Mouse (Mus musculus) spleen, postnatal 14 days (tissue): ENCODE measurements at regions not wholly inside any gene's neighbourhood (a gene's known extent, or its start where the extent isn't known, plus 50 kb on each side); places are given as distances from the start of the nearest gene placed in this dataset.

Experiments used
- DNase-seq, 2 experiments: peaks; one replicate each; pipeline ENCODE4 v3.0.0; 2021 to 2022; ENCODE audit warnings: low spot score in 2 of 2

- no peak for DNase-seq
Measured at GRCm38 (mm10) chr2:137705724-137706422, 550.5 kb upstream of the Btbd3 start.

GRCm38 (mm10) chr2:137704948-137705723 lies 551.2 kb upstream of the Btbd3 start:
- DNase-seq: no peak

GRCm38 (mm10) chr2:137704565-137704947 lies 551.8 kb upstream of the Btbd3 start:
- DNase-seq: no peak

GRCm38 (mm10) chr2:137704051-137704450 lies 552.3 kb upstream of the Btbd3 start:
- no peak for DNase-seq

- DNase-seq: no peak
Measured at GRCm38 (mm10) chr2:137695885-137696284, 560.5 kb upstream of the Btbd3 start.

- DNase-seq: no peak
Measured at GRCm38 (mm10) chr2:137694020-137694419, 562.3 kb upstream of the Btbd3 start.

- no peak for DNase-seq
Measured at GRCm38 (mm10) chr2:137687208-137687607, 569.2 kb upstream of the Btbd3 start.

- DNase-seq: no peak
Measured at GRCm38 (mm10) chr2:137686735-137687134, 569.6 kb upstream of the Btbd3 start.

GRCm38 (mm10) chr2:137681762-137682161 lies 565.3 kb upstream of the Jag1 start:
- DNase-seq: no peak

- no peak for DNase-seq
Measured at GRCm38 (mm10) chr2:137663171-137663570, 546.7 kb upstream of the Jag1 start.

- no peak for DNase-seq
Measured at GRCm38 (mm10) chr2:137662216-137662615, 545.8 kb upstream of the Jag1 start.

- no peak for DNase-seq
Measured at GRCm38 (mm10) chr2:137660449-137660848, 544.0 kb upstream of the Jag1 start.

- no peak for DNase-seq
Measured at GRCm38 (mm10) chr2:137654296-137654695, 537.9 kb upstream of the Jag1 start.

GRCm38 (mm10) chr2:137644160-137644559 lies 527.7 kb upstream of the Jag1 start:
- no peak for DNase-seq

GRCm38 (mm10) chr2:137643269-137644055 lies 527.0 kb upstream of the Jag1 start:
- no peak for DNase-seq

GRCm38 (mm10) chr2:137635019-137635621 lies 518.7 kb upstream of the Jag1 start:
- DNase-seq: no peak

- DNase-seq: no peak
Measured at GRCm38 (mm10) chr2:137616637-137617036, 500.2 kb upstream of the Jag1 start.

GRCm38 (mm10) chr2:137613791-137614190 lies 497.3 kb upstream of the Jag1 start:
- DNase-seq: no peak

- DNase-seq: no peak
Measured at GRCm38 (mm10) chr2:137608506-137608905, 492.1 kb upstream of the Jag1 start.

- no peak for DNase-seq
Measured at GRCm38 (mm10) chr2:137598136-137598535, 481.7 kb upstream of the Jag1 start.

GRCm38 (mm10) chr2:137594509-137594908 lies 478.1 kb upstream of the Jag1 start:
- DNase-seq: no peak

GRCm38 (mm10) chr2:137591551-137591950 lies 475.1 kb upstream of the Jag1 start:
- DNase-seq: no peak
